Mouse (Mus musculus) erythroid progenitor cell, adult 5-6 weeks (primary cell): ENCODE measurements around the gene 4930558K02Rik. TPM values are rescaled to one million over a fixed set of nuclear protein-coding genes. Genes with fewer than 3 reads are reported as not detected.

Experiments
- ATAC-seq: replicated peaks from 2 replicates; pipeline ENCODE4 v1.8.0; 2016; ENCODE audit warnings: moderate number of reproducible peaks, mild to moderate bottlenecking, moderate TSS enrichment, inconsistent platforms; ENCODE audit not compliant: poor library complexity, low FRiP score, severe bottlenecking
- total RNA-seq, 2 experiments: library from RNA; stranded (forward) in 1 of 2; stranded (reverse) in 1 of 2; fragments of 150-400 nt in 1 of 2; fragments of 186-747, 209-891 nt in 1 of 2; gene quantifications; 2 replicates each; pipeline versions ENCODE4 v1.2.3 to v1.2.4; 2015 to 2017; ENCODE audit warnings: low replicate concordance in 2 of 2

The 4930558K02Rik gene
- total RNA-seq, 2 experiments from 2014 or later, result not detected

GRCm38 (mm10) chr1:161912940-161913647 is 66.3 kb downstream of the 4930558K02Rik start:
- ATAC-seq, result no peak

GRCm38 (mm10) chr1:161909074-161909473 is 70.4 kb downstream of the 4930558K02Rik start:
- no peak for ATAC-seq

GRCm38 (mm10) chr1:161907795-161908457 is 71.5 kb downstream of the 4930558K02Rik start:
- ATAC-seq, result no peak

GRCm38 (mm10) chr1:161907111-161907510 is 72.3 kb downstream of the 4930558K02Rik start:
- ATAC-seq, result no peak

- no peak for ATAC-seq
Measured at GRCm38 (mm10) chr1:161902692-161903452, 76.6 kb downstream of the 4930558K02Rik start.

GRCm38 (mm10) chr1:161900129-161900528 is 79.3 kb downstream of the 4930558K02Rik start:
- ATAC-seq, result no peak

- ATAC-seq, result no peak
Measured at GRCm38 (mm10) chr1:161897235-161897634, 82.2 kb downstream of the 4930558K02Rik start.

- ATAC-seq, result no peak
Measured at GRCm38 (mm10) chr1:161896130-161896529, 83.3 kb downstream of the 4930558K02Rik start.

- peak; percentile 32 for ATAC-seq
Measured at GRCm38 (mm10) chr1:161895014-161895413, 84.4 kb downstream of the 4930558K02Rik start.

- ATAC-seq, result peak; percentile 93
Measured at GRCm38 (mm10) chr1:161894553-161894952, 84.9 kb downstream of the 4930558K02Rik start.

GRCm38 (mm10) chr1:161894126-161894525 is 85.3 kb downstream of the 4930558K02Rik start:
- ATAC-seq, result peak; percentile 64

Other genes starting within 250 kb of the 4930558K02Rik start
- 3.2 TPM in 1 of 2 replicates, not detected in the other for gene Fasl, start 191.1 kb downstream of the 4930558K02Rik start, total RNA-seq (2015; ENCODE audit: low replicate concordance)
- not detected in 2 replicates for gene Fasl, start 191.1 kb downstream of the 4930558K02Rik start, total RNA-seq (2017; ENCODE audit: low replicate concordance)
- gene Suco, start 103.0 kb downstream of the 4930558K02Rik start, total RNA-seq (2015; ENCODE audit: low replicate concordance), result 142 and 160 TPM in 2 replicates
- 248 and 268 TPM in 2 replicates for gene Suco, start 103.0 kb downstream of the 4930558K02Rik start, total RNA-seq (2017; ENCODE audit: low replicate concordance)
- 7.1 and 12.6 TPM in 2 replicates for gene Pigc, start 10.4 kb downstream of the 4930558K02Rik start, total RNA-seq (2015; ENCODE audit: low replicate concordance)
- 9.8 TPM in 2 replicates for gene Pigc, start 10.4 kb downstream of the 4930558K02Rik start, total RNA-seq (2017; ENCODE audit: low replicate concordance)